Mouse (Mus musculus): Measurements from ENCODE around the gene Tardbp. TPM values are rescaled to one million over a fixed set of nuclear protein-coding genes. Genes with fewer than 3 reads are reported as not detected.

Gene Tardbp
- polyA plus RNA-seq, 2 experiments: 170 to 674 TPM

- Histone ChIP-seq H3K9me3 (ENCODE audit: control insufficient read depth, low read length) (no peaks in the 10 kb centered on the region), H3K4me1 (ENCODE audit: control insufficient read depth, insufficient read depth, low read length) (no peaks in the 10 kb centered on the region), H3K4me3 (replicated peaks; ENCODE audit: low read length) (no peak overlapping the region), H3K9ac (ENCODE audit: low read depth, low read length, severe bottlenecking) (no peak overlapping the region), H3K27me3 (ENCODE audit: control insufficient read depth, insufficient read depth, low read length) (0 out of 2 replicates have a peak, but pooled peaks cover 4% of the 10 kb centered on the region), H3K36me3 (ENCODE audit: control insufficient read depth, insufficient read depth, low read length) (no peaks in the 10 kb centered on the region), H3K4me2 (replicated peaks; ENCODE audit: low read depth, low read length, severe bottlenecking) (no peak overlapping the region), H3K27ac (replicated peaks; ENCODE audit: low read depth, low read length) (no peak overlapping the region)
- WGBS: 81% methylated on average over 13 of the region's 13 CpGs
- DNase-seq (ENCODE audit: low spot score) (no peak), ATAC-seq (ENCODE audit: low FRiP score, low read depth) (no peak)
- no peak for TF ChIP-seq POLR2A (IDR thresholded peaks at IDR 0.05; ENCODE audit: borderline replicate concordance, extremely low read depth, insufficient read depth, insufficient read length)
Observed at GRCm38 (mm10) chr4:148657776-148658175, 31.0 kb upstream of the Tardbp start.

GRCm38 (mm10) chr4:148656691-148657258 lies 30.0 kb upstream of the Tardbp start:
- WGBS: 33% methylated on average over 15 of the region's 15 CpGs
- Histone ChIP-seq H3K4me2 (replicated peaks; ENCODE audit: low read depth, low read length, severe bottlenecking) (no peak overlapping the region), H3K27ac (replicated peaks; ENCODE audit: low read depth, low read length) (no peak overlapping the region), H3K9ac (ENCODE audit: low read depth, low read length, severe bottlenecking) (no peak overlapping the region), H3K9me3 (ENCODE audit: control insufficient read depth, low read length) (no peaks in the 10 kb centered on the region), H3K27me3 (ENCODE audit: control insufficient read depth, insufficient read depth, low read length) (no peaks in the 10 kb centered on the region), H3K4me1 (ENCODE audit: control insufficient read depth, insufficient read depth, low read length) (no peaks in the 10 kb centered on the region), H3K4me3 (replicated peaks; ENCODE audit: low read length) (no peak overlapping the region), H3K36me3 (ENCODE audit: control insufficient read depth, insufficient read depth, low read length) (no peaks in the 10 kb centered on the region)
- ATAC-seq (ENCODE audit: low FRiP score, low read depth): no peak
- no peak for DNase-seq (ENCODE audit: low spot score)
- TF ChIP-seq POLR2A (IDR thresholded peaks at IDR 0.05; ENCODE audit: borderline replicate concordance, extremely low read depth, insufficient read depth, insufficient read length): no peak

- 88% methylated on average over 18 of the region's 18 CpGs for whole genome bisulfite sequencing
- ATAC-seq (ENCODE audit: low FRiP score, low read depth): no peak
- H3K36me3 ChIP-seq (ENCODE audit: control insufficient read depth, insufficient read depth, low read length): no peaks in the 10 kb centered on the region
Observed at GRCm38 (mm10) chr4:148654701-148655398, 28.0 kb upstream of the Tardbp start.

GRCm38 (mm10) chr4:148651045-148651444 lies 24.2 kb upstream of the Tardbp start:
- H3K9ac ChIP-seq (ENCODE audit: low read depth, low read length, severe bottlenecking): no peak overlapping the region
- no peak overlapping the region for H3K4me2 ChIP-seq (replicated peaks; ENCODE audit: low read depth, low read length, severe bottlenecking)
- no peaks in the 10 kb centered on the region for H3K36me3 ChIP-seq (ENCODE audit: control insufficient read depth, insufficient read depth, low read length)
- no peak for TF ChIP-seq POLR2A (IDR thresholded peaks at IDR 0.05; ENCODE audit: borderline replicate concordance, extremely low read depth, insufficient read depth, insufficient read length)
- no peaks in the 10 kb centered on the region for H3K27me3 ChIP-seq (ENCODE audit: control insufficient read depth, insufficient read depth, low read length)
- 67% methylated on average over 9 of the region's 9 CpGs for WGBS
- H3K9me3 ChIP-seq (ENCODE audit: control insufficient read depth, low read length): no peaks in the 10 kb centered on the region
- DNase-seq (ENCODE audit: low spot score): no peak
- H3K4me1 ChIP-seq (ENCODE audit: control insufficient read depth, insufficient read depth, low read length): no peaks in the 10 kb centered on the region
- no peak overlapping the region for H3K4me3 ChIP-seq (replicated peaks; ENCODE audit: low read length)
- ATAC-seq (ENCODE audit: low FRiP score, low read depth): no peak
- no peak overlapping the region for H3K27ac ChIP-seq (replicated peaks; ENCODE audit: low read depth, low read length)

More at GRCm38 (mm10) chr4:148654701-148655398, 28.0 kb upstream of the Tardbp start:
- no peak for DNase-seq (ENCODE audit: low spot score)
- Histone ChIP-seq H3K9me3 (ENCODE audit: control insufficient read depth, low read length) (no peaks in the 10 kb centered on the region), H3K4me1 (ENCODE audit: control insufficient read depth, insufficient read depth, low read length) (no peaks in the 10 kb centered on the region), H3K27ac (replicated peaks; ENCODE audit: low read depth, low read length) (no peak overlapping the region), H3K27me3 (ENCODE audit: control insufficient read depth, insufficient read depth, low read length) (no peaks in the 10 kb centered on the region), H3K9ac (ENCODE audit: low read depth, low read length, severe bottlenecking) (no peak overlapping the region), H3K4me2 (replicated peaks; ENCODE audit: low read depth, low read length, severe bottlenecking) (no peak overlapping the region), H3K4me3 (replicated peaks; ENCODE audit: low read length) (no peak overlapping the region)
- no peak for TF ChIP-seq POLR2A (IDR thresholded peaks at IDR 0.05; ENCODE audit: borderline replicate concordance, extremely low read depth, insufficient read depth, insufficient read length)

GRCm38 (mm10) chr4:148649309-148649708 lies 22.5 kb upstream of the Tardbp start:
- H3K27ac ChIP-seq (replicated peaks; ENCODE audit: low read depth, low read length): no peak overlapping the region
- no peaks in the 10 kb centered on the region for H3K27me3 ChIP-seq (ENCODE audit: control insufficient read depth, insufficient read depth, low read length)
- no peak for ATAC-seq (ENCODE audit: low FRiP score, low read depth)
- TF ChIP-seq POLR2A (IDR thresholded peaks at IDR 0.05; ENCODE audit: borderline replicate concordance, extremely low read depth, insufficient read depth, insufficient read length): no peak
- H3K4me3 ChIP-seq (replicated peaks; ENCODE audit: low read length): no peak overlapping the region
- no peaks in the 10 kb centered on the region for H3K9me3 ChIP-seq (ENCODE audit: control insufficient read depth, low read length)
- H3K9ac ChIP-seq (ENCODE audit: low read depth, low read length, severe bottlenecking): no peak overlapping the region
- no peak for DNase-seq (ENCODE audit: low spot score)
- H3K36me3 ChIP-seq (ENCODE audit: control insufficient read depth, insufficient read depth, low read length): no peaks in the 10 kb centered on the region
- H3K4me2 ChIP-seq (replicated peaks; ENCODE audit: low read depth, low read length, severe bottlenecking): no peak overlapping the region
- 60% methylated on average over 3 of the region's 3 CpGs for WGBS
- H3K4me1 ChIP-seq (ENCODE audit: control insufficient read depth, insufficient read depth, low read length): peaks cover 1% of the 10 kb centered on the region; the same call in 1 of the 2 replicates
